Comparison of ENCODE assay signal across 8 mouse cellular contexts in genomic region chr7:34355629-34356028, GRCm38 (mm10). TPM values are rescaled to one million over a fixed set of nuclear protein-coding genes. Genes with fewer than 3 reads are reported as not detected.
DNase-seq lines count a peak whose midpoint lies in the region; ATAC-seq and TF ChIP-seq lines count a peak whose summit lies in the region.
"Had no signal": no experiment of that assay in that cellular context is flagged by ENCODE, and none has a peak within 500 bp of the region (broad histone marks: within the 10 kb centered on the region; RNA-seq: fewer than 3 reads in every experiment).

No protein-coding gene starts in this region.

- TF ChIP-seq CTCF in lung, embryonic 14.5 days (IDR thresholded peaks at IDR 0.05; ENCODE audit: low read depth) = peak; percentile 57

- no peaks in the 10 kb centered on the region for H3K27me3 ChIP-seq in heart, embryonic 12.5 days (replicated peaks)
- no peaks in the 10 kb centered on the region for H3K27me3 ChIP-seq in lung, embryonic 14.5 days (ENCODE audit: insufficient read depth, low read length)
- H3K27me3 ChIP-seq in splenic B cell, adult 2 months (ENCODE audit: control insufficient read depth, insufficient read depth, low read length, poor library complexity, severe bottlenecking) = no peaks in the 10 kb centered on the region
- H3K27me3 ChIP-seq: embryonic facial prominence, embryonic 12.5 days had no signal

- peak; percentile 33 for DNase-seq in heart, adult 8-10 months (ENCODE audit: low spot score)
- DNase-seq in lung, embryonic 14.5 days = peak; percentile 55
- no peak for DNase-seq in lung, adult 18-20 months
- DNase-seq in ZHBTc4 (ENCODE audit: low read depth, low spot score) = peak; percentile 41
- peak; percentile 38 for DNase-seq in splenic B cell, adult 2 months (ENCODE audit: low read depth, low spot score)
- DNase-seq in adrenal gland, postnatal 36 days = no peak

- H3K27ac ChIP-seq in heart, embryonic 12.5 days (ENCODE audit: poor library complexity, severe bottlenecking) = no peak overlapping the region
- no peak overlapping the region for H3K27ac ChIP-seq in lung, embryonic 14.5 days (ENCODE audit: low read depth)
- H3K27ac ChIP-seq: embryonic facial prominence, embryonic 12.5 days had no signal

- H3K9me3 ChIP-seq in heart, embryonic 12.5 days (replicated peaks) = no peaks in the 10 kb centered on the region
- no peaks in the 10 kb centered on the region for H3K9me3 ChIP-seq in lung, embryonic 14.5 days (ENCODE audit: low read depth, low read length)
- H3K9me3 ChIP-seq: embryonic facial prominence, embryonic 12.5 days had no signal

- H3K4me3 ChIP-seq in heart, embryonic 12.5 days = no peak overlapping the region
- no peak overlapping the region for H3K4me3 ChIP-seq in lung, embryonic 14.5 days (ENCODE audit: low read depth, low read length)
- H3K4me3 ChIP-seq: embryonic facial prominence, embryonic 12.5 days had no signal

- no peak overlapping the region for H3K4me2 ChIP-seq in heart, embryonic 12.5 days
- no peak overlapping the region for H3K4me2 ChIP-seq in lung, embryonic 14.5 days
- H3K4me2 ChIP-seq: embryonic facial prominence, embryonic 12.5 days had no signal

- 87% methylated on average over 4 of the region's 4 CpGs for WGBS in heart, embryonic 12.5 days
- 91% methylated on average over 4 of the region's 4 CpGs for WGBS in lung, embryonic 14.5 days

- ATAC-seq in heart, embryonic 12.5 days (ENCODE audit: insufficient number of reproducible peaks, low FRiP score) = no peak
- no peak for ATAC-seq in lung, embryonic 14.5 days (ENCODE audit: insufficient read depth)

- H3K9ac ChIP-seq in heart, embryonic 12.5 days = no peak overlapping the region
- H3K9ac ChIP-seq in lung, embryonic 14.5 days = no peak overlapping the region
- H3K9ac ChIP-seq: embryonic facial prominence, embryonic 12.5 days had no signal

- no peaks in the 10 kb centered on the region for H3K4me1 ChIP-seq in heart, embryonic 12.5 days (replicated peaks)
- no peaks in the 10 kb centered on the region for H3K4me1 ChIP-seq in lung, embryonic 14.5 days (ENCODE audit: insufficient read depth)
- H3K4me1 ChIP-seq: embryonic facial prominence, embryonic 12.5 days had no signal

- H3K36me3 ChIP-seq in heart, embryonic 12.5 days = peaks cover 52% of the 10 kb centered on the region
- peaks cover 75% of the 10 kb centered on the region for H3K36me3 ChIP-seq in lung, embryonic 14.5 days (ENCODE audit: insufficient read depth)
- H3K36me3 ChIP-seq in splenic B cell, adult 2 months (ENCODE audit: control insufficient read depth, insufficient read depth, low read length, poor library complexity, severe bottlenecking) = peaks cover 9% of the 10 kb centered on the region; the same call in 1 of the 2 replicates

RNA-seq across cellular contexts. Expression of gene Lsm14a, which starts 37.5 kb away (rescaled TPM):
- 10 to 100 TPM; 82.0 to 92.4 (median 85.0) TPM for total RNA-seq in heart, adult 8-10 months (2022)
- 80.3 and 82.9 TPM in 2 replicates for polyA plus RNA-seq in heart, embryonic 12.5 days (2016; fragmentation: Nextera tagmentation; extraction: Ambion mirVana)
- polyA plus RNA-seq in lung, embryonic 14.5 days (2014; fragmentation: Nextera tagmentation; extraction: Ambion mirVana) = 58.2 and 58.7 TPM in 2 replicates
- 100 to 1,000 TPM; 105 to 121 TPM for total RNA-seq in adrenal gland, postnatal 36 days (2021)

RNA-seq across cellular contexts. Expression of gene 4931406P16Rik, which starts 42.3 kb away (rescaled TPM):
- 10 to 100 TPM; 38.7 to 43.4 (median 41.0) TPM for total RNA-seq in heart, adult 8-10 months (2022)
- polyA plus RNA-seq in heart, embryonic 12.5 days (2016; fragmentation: Nextera tagmentation; extraction: Ambion mirVana) = 50.3 and 53.7 TPM in 2 replicates
- polyA plus RNA-seq in lung, embryonic 14.5 days (2014; fragmentation: Nextera tagmentation; extraction: Ambion mirVana) = 54.7 and 59.2 TPM in 2 replicates
- 10 to 100 TPM; 57.4 to 79.6 TPM for total RNA-seq in adrenal gland, postnatal 36 days (2021)

Comparison
In these comparisons a context has a peak if more than half of its experiments do, and no peak if none do; other contexts are left out.
1. DNase-seq: peak in heart, adult 8-10 months (single experiment), lung, embryonic 14.5 days (single experiment), ZHBTc4 (single experiment) and splenic B cell, adult 2 months (single experiment); none in lung, adult 18-20 months (0 of 2) and adrenal gland, postnatal 36 days (0 of 2).